Mouse (Mus musculus) MEL (cell line): Measurements from ENCODE around the gene Ephx1. TPM values are rescaled to one million over a fixed set of nuclear protein-coding genes. Genes with fewer than 3 reads are reported as not detected.

Experiments
- DNase-seq: peaks from one replicate; pipeline ENCODE4 v3.0.0; 2011; ENCODE audit warnings: low read depth, low spot score
- H3K27ac ChIP-seq: 2 replicates; pipeline ENCODE4 v1.5.1; 2012; ENCODE audit warnings: low read depth, mild to moderate bottlenecking, control low read depth, low read length, moderate library complexity; ENCODE audit not compliant: control insufficient read depth
- H3K27me3 ChIP-seq, 2 experiments: fragments of 150-350 bp in 1 of 2; sonication (generic) in 1 of 2; 2 replicates each; pipeline ENCODE4 v1.6.1; 2012; ENCODE audit warnings: low read length in 2 of 2, mild to moderate bottlenecking in 2 of 2, improper control_type of control experiment in 1 of 2, moderate library complexity in 1 of 2; ENCODE audit not compliant: insufficient read depth in 2 of 2, control insufficient read depth in 1 of 2
- H3K36me3 ChIP-seq, 2 experiments: 2 replicates each; pipeline ENCODE4 v1.6.1; 2012 to 2014; ENCODE audit warnings: low read length in 2 of 2, improper control_type of control experiment in 1 of 2, inconsistent platforms in 1 of 2, mild to moderate bottlenecking in 1 of 2; ENCODE audit not compliant: insufficient read depth in 2 of 2, control insufficient read depth in 1 of 2
- H3K4me1 ChIP-seq, 2 experiments: fragments of 150-350 bp in 1 of 2; sonication (generic) in 1 of 2; 2 replicates each; pipeline ENCODE4 v1.6.1; 2012; ENCODE audit warnings: low read length in 2 of 2, improper control_type of control experiment in 1 of 2, mild to moderate bottlenecking in 1 of 2; ENCODE audit not compliant: insufficient read depth in 2 of 2, control insufficient read depth in 1 of 2
- H3K4me3 ChIP-seq, 2 experiments: fragments of 150-350 bp in 1 of 2; sonication (generic) in 1 of 2; 2 replicates each; pipeline ENCODE4 v1.5.1; 2012; ENCODE audit warnings: low read depth in 2 of 2, low read length in 2 of 2, mild to moderate bottlenecking in 2 of 2, moderate library complexity in 2 of 2, control low read depth in 1 of 2, improper control_type of control experiment in 1 of 2; ENCODE audit not compliant: control insufficient read depth in 1 of 2, insufficient read depth in 1 of 2
- H3K79me2 ChIP-seq: 2 replicates; pipeline ENCODE4 v1.6.1; 2012; ENCODE audit warnings: mild to moderate bottlenecking, low read length, moderate library complexity; ENCODE audit not compliant: control insufficient read depth, poor library complexity, insufficient read depth
- H3K9ac ChIP-seq: 2 replicates; pipeline ENCODE4 v1.6.1; 2012; ENCODE audit warnings: low read depth, mild to moderate bottlenecking, control low read depth, low read length, moderate library complexity; ENCODE audit not compliant: control insufficient read depth, poor library complexity, severe bottlenecking
- H3K9me3 ChIP-seq: fragments of 150-350 bp; sonication (generic); replicated peaks from 2 replicates; pipeline ENCODE4 v1.6.1; 2012; ENCODE audit warnings: mild to moderate bottlenecking, low read length, improper control_type of control experiment, moderate library complexity; ENCODE audit not compliant: insufficient read depth
- CHD2 ChIP-seq: IDR thresholded peaks from 2 replicates; pipeline ENCODE4 v1.6.1; 2011; ENCODE audit warnings: low read length, improper control_type of control experiment
- E2F4 ChIP-seq: IDR thresholded peaks from 2 replicates; pipeline ENCODE4 v1.6.1; 2011; ENCODE audit warnings: low read depth, low read length, improper control_type of control experiment, borderline replicate concordance
- ELF1 ChIP-seq: IDR thresholded peaks from 2 replicates; pipeline ENCODE4 v1.6.1; 2014; ENCODE audit warnings: low read depth, mild to moderate bottlenecking, inconsistent platforms, low read length, improper control_type of control experiment, moderate library complexity
- ETS1 ChIP-seq: IDR thresholded peaks from 2 replicates; pipeline ENCODE4 v1.6.1; 2012; ENCODE audit warnings: low read depth, mild to moderate bottlenecking, inconsistent platforms, low read length, improper control_type of control experiment, moderate library complexity
- GABPA ChIP-seq: IDR thresholded peaks from 2 replicates; pipeline ENCODE4 v1.6.1; 2012; ENCODE audit warnings: low read depth, mild to moderate bottlenecking, inconsistent platforms, low read length, improper control_type of control experiment, moderate library complexity
- GATA1 ChIP-seq: IDR thresholded peaks from 2 replicates; pipeline ENCODE4 v1.6.1; 2011; ENCODE audit warnings: low read depth, low read length, improper control_type of control experiment
- JUND ChIP-seq: IDR thresholded peaks from 2 replicates; pipeline ENCODE4 v1.6.1; 2011; ENCODE audit warnings: low read depth, mild to moderate bottlenecking, improper control_type of control experiment, low read length
- KAT2A ChIP-seq: conservative IDR thresholded peaks from 2 replicates; pipeline ENCODE4 v1.6.1; 2012; ENCODE audit warnings: low read depth, low read length, improper control_type of control experiment, inconsistent platforms
- MYC ChIP-seq: IDR thresholded peaks from 2 replicates; pipeline ENCODE4 v1.6.1; 2011; ENCODE audit warnings: low read depth, mild to moderate bottlenecking, low read length, improper control_type of control experiment, moderate library complexity
- NELFE ChIP-seq: IDR thresholded peaks from 2 replicates; pipeline ENCODE4 v1.6.1; 2011; ENCODE audit warnings: low read depth, low read length, improper control_type of control experiment
- NRF1 ChIP-seq: IDR thresholded peaks from 2 replicates; pipeline ENCODE4 v1.6.1; 2014; ENCODE audit warnings: low read depth, mild to moderate bottlenecking, inconsistent platforms, low read length, improper control_type of control experiment, moderate library complexity; ENCODE audit not compliant: poor library complexity, insufficient read depth, severe bottlenecking
- POLR2A ChIP-seq, 2 experiments: IDR thresholded peaks; 2 replicates each; pipeline ENCODE4 v1.6.1; 2011 to 2012; ENCODE audit warnings: low read length in 2 of 2, mild to moderate bottlenecking in 2 of 2, control low read depth in 1 of 2, improper control_type of control experiment in 1 of 2, low read depth in 1 of 2, moderate library complexity in 1 of 2; ENCODE audit not compliant: control insufficient read depth in 1 of 2, insufficient read depth in 1 of 2, poor library complexity in 1 of 2
- POLR2AphosphoS2 ChIP-seq: IDR thresholded peaks from 2 replicates; pipeline ENCODE4 v1.6.1; 2011; ENCODE audit warnings: low read length, improper control_type of control experiment
- RAD21 ChIP-seq: IDR thresholded peaks from 2 replicates; pipeline ENCODE4 v1.6.1; 2011; ENCODE audit warnings: mild to moderate bottlenecking, low read depth, low read length, improper control_type of control experiment
- RCOR1 ChIP-seq: IDR thresholded peaks from 2 replicates; pipeline ENCODE4 v1.6.1; 2012; ENCODE audit warnings: low read depth, mild to moderate bottlenecking, inconsistent platforms, low read length, improper control_type of control experiment
- SIN3A ChIP-seq: IDR thresholded peaks from 2 replicates; pipeline ENCODE4 v1.6.1; 2012; ENCODE audit warnings: low read length, improper control_type of control experiment, inconsistent platforms
- SMC3 ChIP-seq: IDR thresholded peaks from 2 replicates; pipeline ENCODE4 v1.6.1; 2011; ENCODE audit warnings: low read depth, low read length, improper control_type of control experiment
- TAL1 ChIP-seq: IDR thresholded peaks from 2 replicates; pipeline ENCODE4 v1.6.1; 2012; ENCODE audit warnings: mild to moderate bottlenecking, inconsistent platforms, low read length, moderate library complexity, mixed read lengths
- TBP ChIP-seq: IDR thresholded peaks from 2 replicates; pipeline ENCODE4 v1.8.0; 2011; ENCODE audit warnings: low read depth, low read length, improper control_type of control experiment
- UBTF ChIP-seq: IDR thresholded peaks from 2 replicates; pipeline ENCODE4 v1.6.1; 2012; ENCODE audit warnings: low read depth, mild to moderate bottlenecking, inconsistent platforms, low read length, improper control_type of control experiment, moderate library complexity, borderline replicate concordance; ENCODE audit not compliant: insufficient read depth
- USF2 ChIP-seq, 2 experiments: IDR thresholded peaks; 2 replicates each; pipeline ENCODE4 v1.6.1; 2011 to 2012; ENCODE audit warnings: improper control_type of control experiment in 2 of 2, low read length in 2 of 2, borderline replicate concordance in 1 of 2, inconsistent platforms in 1 of 2, low read depth in 1 of 2, mild to moderate bottlenecking in 1 of 2; ENCODE audit not compliant: insufficient read depth in 1 of 2
- ZKSCAN1 ChIP-seq: IDR thresholded peaks from 2 replicates; pipeline ENCODE4 v1.6.1; 2012; ENCODE audit warnings: low read depth, mild to moderate bottlenecking, inconsistent platforms, low read length, improper control_type of control experiment, moderate library complexity
- ZMIZ1 ChIP-seq: IDR thresholded peaks from 2 replicates; pipeline ENCODE4 v1.6.1; 2012; ENCODE audit warnings: low read depth, mild to moderate bottlenecking, inconsistent platforms, low read length, improper control_type of control experiment, moderate library complexity
- ZNF384 ChIP-seq: IDR thresholded peaks from 2 replicates; pipeline ENCODE4 v1.6.1; 2012; ENCODE audit warnings: low read depth, mild to moderate bottlenecking, inconsistent platforms, low read length, improper control_type of control experiment
- polyA plus RNA-seq, 2 experiments: library from polyadenylated mRNA; stranded (reverse) in 1 of 2; unstranded in 1 of 2; fragments of >175 nt in 1 of 2; fragments of >200 nt in 1 of 2; gene quantifications; 2 replicates each; pipeline versions ENCODE4 v1.2.1 to v1.2.4; 2012; ENCODE audit warnings: low replicate concordance in 2 of 2, low read depth in 1 of 2; ENCODE audit not compliant: insufficient read length in 2 of 2, insufficient read depth in 1 of 2, missing spikeins in 1 of 2
- total RNA-seq: library from RNA; depleted of rRNA; stranded (reverse); fragments of 300-350 nt; gene quantifications from 2 replicates; pipeline ENCODE4 v1.2.3, GENCODE M21; 2012

Ephx1 gene
- total and polyA plus RNA-seq, 3 experiments = 0.15 to 0.39 TPM; not detected in 1

DNA sequence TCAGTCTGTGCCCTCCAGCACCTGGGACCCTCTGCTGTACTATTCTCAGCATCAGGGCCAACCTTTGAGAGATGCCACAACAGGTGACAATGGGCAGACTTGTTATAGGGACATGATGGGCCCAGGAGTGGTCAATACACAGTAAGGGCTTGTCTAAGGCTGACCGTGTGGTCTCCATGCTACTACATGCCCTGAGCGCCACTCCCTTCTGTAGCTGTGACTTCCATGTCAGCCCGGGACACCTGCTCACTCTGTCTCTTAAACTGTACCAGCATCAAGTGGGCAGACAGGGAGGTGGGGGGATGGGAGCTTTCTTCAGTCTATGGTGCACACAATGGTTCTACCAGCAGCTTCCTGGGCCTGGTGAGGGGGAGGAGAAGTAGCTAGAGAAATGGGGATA is 19.5 kb downstream of the Ephx1 start:
- no peak for TF ChIP-seq TBP
- TF ChIP-seq RAD21 = no peak
- no peak for TF ChIP-seq TAL1
- no peak for TF ChIP-seq KAT2A
- no peak for TF ChIP-seq USF2 (IDR thresholded peaks at IDR 0.05; ENCODE audit: borderline replicate concordance in 1 of 2, insufficient read depth in 1 of 2, low read depth in 1 of 2, low read length in 2 of 2)
- TF ChIP-seq ETS1 = no peak
- no peak for TF ChIP-seq SMC3
- no peak for TF ChIP-seq JUND
- TF ChIP-seq MYC = no peak
- no peak for TF ChIP-seq POLR2A (IDR thresholded peaks at IDR 0.05; ENCODE audit: control insufficient read depth in 1 of 2, insufficient read depth in 1 of 2, low read depth in 1 of 2, low read length in 2 of 2, poor library complexity in 1 of 2)
- TF ChIP-seq CHD2 = no peak
- no peak for TF ChIP-seq RCOR1
- TF ChIP-seq UBTF = no peak
- no peak for TF ChIP-seq E2F4
- peaks cover 6 to 13% of the 10 kb centered on the region in 2 experiments for H3K27me3 ChIP-seq
- DNase-seq = no peak

DNA sequence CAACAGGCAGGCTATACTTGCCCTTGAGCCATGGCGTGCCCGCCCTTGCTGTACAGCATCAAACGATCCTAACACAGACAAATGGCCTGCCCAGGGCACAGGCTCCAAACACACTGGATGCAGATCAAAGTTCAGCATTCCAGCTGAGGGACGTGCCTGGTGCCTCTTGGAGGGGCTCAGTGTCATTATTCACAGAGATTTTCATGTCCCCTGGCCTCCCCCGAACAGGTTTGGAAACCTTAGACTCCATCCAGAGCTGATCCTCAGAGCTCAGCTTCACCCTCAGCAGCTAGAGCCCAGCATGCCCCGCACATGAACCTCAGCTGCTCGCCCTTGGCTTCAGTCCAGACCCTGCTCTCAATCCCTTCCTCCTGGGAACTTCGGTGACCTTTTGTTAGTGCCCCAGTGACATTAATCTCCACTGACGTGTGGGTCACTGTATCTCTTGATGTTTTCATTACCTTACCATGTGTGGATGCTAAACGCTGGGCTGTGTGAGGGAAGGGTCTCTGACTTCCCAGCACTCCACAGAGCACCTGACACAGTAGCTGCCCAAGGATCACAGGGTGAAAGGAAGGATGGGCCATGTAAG is 20.1 kb downstream of the Ephx1 start:
- H3K27me3 ChIP-seq = peaks cover 6 to 16% of the 10 kb centered on the region in 2 experiments
- no peaks in the 10 kb centered on the region for H3K79me2 ChIP-seq
- H3K9ac ChIP-seq = no peak overlapping the region

More for the DNA sequence above, 19.5 kb downstream of the Ephx1 start:
- H3K4me1 ChIP-seq = no peaks in the 10 kb centered on the region
- no peaks in the 10 kb centered on the region for H3K36me3 ChIP-seq
- H3K4me3 ChIP-seq = no peak overlapping the region
- no peaks in the 10 kb centered on the region for H3K79me2 ChIP-seq
- H3K9ac ChIP-seq = no peak overlapping the region
- no peaks in the 10 kb centered on the region for H3K9me3 ChIP-seq
- H3K27ac ChIP-seq = no peak overlapping the region

More for the DNA sequence above, 20.1 kb downstream of the Ephx1 start:
- no peak overlapping the region for H3K4me3 ChIP-seq
- TF ChIP-seq NRF1 (no peak), MYC (no peak), KAT2A (no peak), ZMIZ1 (no peak), SIN3A (no peak), ZNF384 (no peak), NELFE (no peak), CHD2 (no peak), ZKSCAN1 (no peak), GATA1 (no peak), ELF1 (no peak), POLR2AphosphoS2 (no peak), GABPA (no peak), USF2 (IDR thresholded peaks at IDR 0.05; ENCODE audit: borderline replicate concordance in 1 of 2, insufficient read depth in 1 of 2, low read depth in 1 of 2, low read length in 2 of 2) (no peak), JUND (no peak)
- no peak overlapping the region for H3K27ac ChIP-seq
- DNase-seq = no peak
- no peaks in the 10 kb centered on the region for H3K4me1 ChIP-seq
- no peaks in the 10 kb centered on the region for H3K36me3 ChIP-seq
- H3K9me3 ChIP-seq = no peaks in the 10 kb centered on the region
